Mouse (Mus musculus): ENCODE results near the gene Safb2. TPM values are rescaled to one million over a fixed set of nuclear protein-coding genes. Genes with fewer than 3 reads are reported as not detected.

Safb2 gene
- polyA plus RNA-seq, 1 experiment = 233 TPM

GRCm38 (mm10) chr17:56548605-56549105 lies 35.7 kb downstream of the Safb2 start:
- no peak for TF ChIP-seq GATA1 (IDR thresholded peaks at IDR 0.05; ENCODE audit: low read length)

- no peak for TF ChIP-seq GATA1 (IDR thresholded peaks at IDR 0.05; ENCODE audit: low read length)
These were observed 36.4 kb downstream of the Safb2 start for GRCm38 (mm10) chr17:56547846-56548604.

GRCm38 (mm10) chr17:56547116-56547845 lies 37.1 kb downstream of the Safb2 start:
- TF ChIP-seq GATA1 (IDR thresholded peaks at IDR 0.05; ENCODE audit: low read length) = no peak

GRCm38 (mm10) chr17:56546576-56546975 lies 37.8 kb downstream of the Safb2 start:
- no peak for TF ChIP-seq GATA1 (IDR thresholded peaks at IDR 0.05; ENCODE audit: low read length)

GRCm38 (mm10) chr17:56545945-56546344 lies 38.4 kb downstream of the Safb2 start:
- no peak for TF ChIP-seq GATA1 (IDR thresholded peaks at IDR 0.05; ENCODE audit: low read length)

GRCm38 (mm10) chr17:56544699-56545387 lies 39.5 kb downstream of the Safb2 start:
- no peak for TF ChIP-seq GATA1 (IDR thresholded peaks at IDR 0.05; ENCODE audit: low read length)

GRCm38 (mm10) chr17:56543684-56544224 lies 40.6 kb downstream of the Safb2 start:
- no peak for TF ChIP-seq GATA1 (IDR thresholded peaks at IDR 0.05; ENCODE audit: low read length)

- TF ChIP-seq GATA1 (IDR thresholded peaks at IDR 0.05; ENCODE audit: low read length) = no peak
These were observed 41.6 kb downstream of the Safb2 start for GRCm38 (mm10) chr17:56542736-56543135.

- no peak for TF ChIP-seq GATA1 (IDR thresholded peaks at IDR 0.05; ENCODE audit: low read length)
These were observed 43.8 kb downstream of the Safb2 start for GRCm38 (mm10) chr17:56540562-56540975.

GRCm38 (mm10) chr17:56537912-56538311 lies 46.5 kb downstream of the Safb2 start:
- TF ChIP-seq GATA1 (IDR thresholded peaks at IDR 0.05; ENCODE audit: low read length) = no peak

- no peak for TF ChIP-seq GATA1 (IDR thresholded peaks at IDR 0.05; ENCODE audit: low read length)
These were observed 47.5 kb downstream of the Safb2 start for GRCm38 (mm10) chr17:56536874-56537273.

- no peak for TF ChIP-seq GATA1 (IDR thresholded peaks at IDR 0.05; ENCODE audit: low read length)
These were observed 48.2 kb downstream of the Safb2 start for GRCm38 (mm10) chr17:56536192-56536591.

GRCm38 (mm10) chr17:56524943-56525342 lies 59.4 kb downstream of the Safb2 start:
- TF ChIP-seq GATA1 (IDR thresholded peaks at IDR 0.05; ENCODE audit: low read length) = no peak

GRCm38 (mm10) chr17:56522744-56523143 lies 61.6 kb downstream of the Safb2 start:
- no peak for TF ChIP-seq GATA1 (IDR thresholded peaks at IDR 0.05; ENCODE audit: low read length)

- TF ChIP-seq GATA1 (IDR thresholded peaks at IDR 0.05; ENCODE audit: low read length) = no peak
These were observed 68.5 kb downstream of the Safb2 start for GRCm38 (mm10) chr17:56515690-56516410.

Measured in G1E-ER4 (cell line).